Mouse (Mus musculus) forebrain, embryonic 16.5 days (tissue): ENCODE measurements around the gene Phf12. TPM values are rescaled to one million over a fixed set of nuclear protein-coding genes. Genes with fewer than 3 reads are reported as not detected.

ENCODE experiments used
- ATAC-seq: fragments of 200-750 bp; cut with Nextera tagmentation; 2 replicates; pipeline ENCODE4 v1.8.0; 2017; ENCODE audit warnings: mild to moderate bottlenecking, moderate library complexity
- H3K27ac ChIP-seq: fragments of 300-500 bp; sonication (generic); 2 replicates; pipeline ENCODE4 v1.5.1; 2014; ENCODE audit warnings: low read length, control low read depth
- H3K27me3 ChIP-seq: fragments of 300-500 bp; sonication (generic); replicated peaks from 2 replicates; pipeline ENCODE4 v1.6.1; 2014; ENCODE audit warnings: low read length; ENCODE audit not compliant: control insufficient read depth, insufficient read depth
- H3K36me3 ChIP-seq: fragments of 300-500 bp; sonication (generic); 2 replicates; pipeline ENCODE4 v1.6.1; 2014; ENCODE audit not compliant: control insufficient read depth, insufficient read depth
- H3K4me1 ChIP-seq: fragments of 300-500 bp; sonication (generic); replicated peaks from 2 replicates; pipeline ENCODE4 v1.6.1; 2014; ENCODE audit warnings: low read length; ENCODE audit not compliant: control insufficient read depth, insufficient read depth
- H3K4me2 ChIP-seq: fragments of 300-500 bp; sonication (generic); 2 replicates; pipeline ENCODE4 v1.6.1; 2014; ENCODE audit warnings: mild to moderate bottlenecking, low read length, control low read depth
- H3K4me3 ChIP-seq: fragments of 300-500 bp; sonication (generic); replicated peaks from 2 replicates; pipeline ENCODE4 v1.5.1; 2014; ENCODE audit warnings: mild to moderate bottlenecking, low read length, control low read depth
- H3K9ac ChIP-seq: fragments of 300-500 bp; sonication (generic); replicated peaks from 2 replicates; pipeline ENCODE4 v1.6.1; 2014; ENCODE audit warnings: low read depth, low read length, control low read depth
- H3K9me3 ChIP-seq: fragments of 300-500 bp; sonication (generic); 2 replicates; pipeline ENCODE4 v1.6.1; 2016; ENCODE audit warnings: low read length; ENCODE audit not compliant: control insufficient read depth
- WGBS: fragments of 180-500 bp; shearing (Covaris S2); extraction: QIAGEN DNeasy Blood & Tissue Kit; methylation state at CpG from one replicate; pipeline ENCODE4 v1.1.7; 2014; 5-methylcytosine and 5-hydroxymethylcytosine counted together
- polyA plus RNA-seq: library from polyadenylated mRNA; unstranded; fragments of >200 nt; fragmentation: Nextera tagmentation; extraction: Ambion mirVana; gene quantifications from 2 replicates; pipeline ENCODE4 v1.2.1, GENCODE M21; 2015

Gene Phf12
- polyA plus RNA-seq, 1 experiment from 2014 or later, result 23.0 TPM

GRCm38 (mm10) chr11:78059833-78060757 lies 77.5 kb downstream of the Phf12 start:
- WGBS, result 54% methylated on average over 9 of the region's 9 CpGs
- Histone ChIP-seq H3K4me3 (no peak overlapping the region), H3K9me3 (no peaks in the 10 kb centered on the region), H3K9ac (no peak overlapping the region), H3K4me1 (no peaks in the 10 kb centered on the region), H3K36me3 (peaks cover 24% of the 10 kb centered on the region), H3K27me3 (no peaks in the 10 kb centered on the region), H3K4me2 (no peak overlapping the region), H3K27ac (no peak overlapping the region)
- peak; percentile 80 for ATAC-seq

GRCm38 (mm10) chr11:78062563-78062962 lies 80.0 kb downstream of the Phf12 start:
- no peak overlapping the region for H3K27ac ChIP-seq
- H3K4me2 ChIP-seq, result no peak overlapping the region
- no peak for ATAC-seq
- no peak overlapping the region for H3K4me3 ChIP-seq
- no peak overlapping the region for H3K9ac ChIP-seq
- H3K27me3 ChIP-seq, result no peaks in the 10 kb centered on the region
- no peaks in the 10 kb centered on the region for H3K9me3 ChIP-seq
- no peaks in the 10 kb centered on the region for H3K4me1 ChIP-seq
- peaks cover 18% of the 10 kb centered on the region for H3K36me3 ChIP-seq
- 83% methylated on average over 1 of the region's 1 CpGs for WGBS

- H3K9ac ChIP-seq, result no peak overlapping the region
- 50% methylated on average over 2 of the region's 2 CpGs for WGBS
Observed at GRCm38 (mm10) chr11:78065906-78066305, 83.4 kb downstream of the Phf12 start.

GRCm38 (mm10) chr11:78066641-78067040 lies 84.1 kb downstream of the Phf12 start:
- WGBS, result 59% methylated on average over 2 of the region's 2 CpGs
- H3K4me3 ChIP-seq, result no peak overlapping the region
- H3K9ac ChIP-seq, result no peak overlapping the region
- H3K27ac ChIP-seq, result no peak overlapping the region
- no peaks in the 10 kb centered on the region for H3K27me3 ChIP-seq
- no peaks in the 10 kb centered on the region for H3K36me3 ChIP-seq
- no peaks in the 10 kb centered on the region for H3K9me3 ChIP-seq
- H3K4me2 ChIP-seq, result no peak overlapping the region
- no peaks in the 10 kb centered on the region for H3K4me1 ChIP-seq
- ATAC-seq, result no peak

More at GRCm38 (mm10) chr11:78065906-78066305, 83.4 kb downstream of the Phf12 start:
- no peak for ATAC-seq
- no peak overlapping the region for H3K4me3 ChIP-seq
- H3K4me1 ChIP-seq, result no peaks in the 10 kb centered on the region
- H3K27ac ChIP-seq, result no peak overlapping the region
- no peaks in the 10 kb centered on the region for H3K36me3 ChIP-seq
- no peaks in the 10 kb centered on the region for H3K9me3 ChIP-seq
- H3K4me2 ChIP-seq, result no peak overlapping the region
- no peaks in the 10 kb centered on the region for H3K27me3 ChIP-seq

- Histone ChIP-seq H3K4me3 (no peak overlapping the region), H3K9ac (no peak overlapping the region), H3K27me3 (no peaks in the 10 kb centered on the region), H3K27ac (no peak overlapping the region), H3K4me1 (no peaks in the 10 kb centered on the region), H3K9me3 (no peaks in the 10 kb centered on the region), H3K4me2 (no peak overlapping the region), H3K36me3 (no peaks in the 10 kb centered on the region)
- WGBS, result 75% methylated on average over 5 of the region's 5 CpGs
- no peak for ATAC-seq
Observed at GRCm38 (mm10) chr11:78067566-78067965, 85.0 kb downstream of the Phf12 start.

GRCm38 (mm10) chr11:78069130-78069529 lies 86.6 kb downstream of the Phf12 start:
- H3K27me3 ChIP-seq, result no peaks in the 10 kb centered on the region
- no peaks in the 10 kb centered on the region for H3K4me1 ChIP-seq
- no peaks in the 10 kb centered on the region; the same call in 1 of the 2 replicates for H3K36me3 ChIP-seq
- H3K4me2 ChIP-seq, result no peak overlapping the region
- WGBS, result 85% methylated on average over 5 of the region's 5 CpGs
- no peaks in the 10 kb centered on the region for H3K9me3 ChIP-seq
- no peak overlapping the region for H3K9ac ChIP-seq
- no peak overlapping the region for H3K27ac ChIP-seq
- no peak overlapping the region for H3K4me3 ChIP-seq
- ATAC-seq, result no peak

- Histone ChIP-seq H3K27ac (no peak overlapping the region), H3K9ac (no peak overlapping the region), H3K27me3 (no peaks in the 10 kb centered on the region), H3K9me3 (no peaks in the 10 kb centered on the region), H3K4me1 (no peaks in the 10 kb centered on the region), H3K4me3 (no peak overlapping the region), H3K36me3 (peaks cover 4% of the 10 kb centered on the region; the same call in 1 of the 2 replicates), H3K4me2 (no peak overlapping the region)
- ATAC-seq, result no peak
- WGBS, result 86% methylated on average over 6 of the region's 6 CpGs
Observed at GRCm38 (mm10) chr11:78069646-78070045, 87.1 kb downstream of the Phf12 start.

GRCm38 (mm10) chr11:78071938-78072337 lies 89.4 kb downstream of the Phf12 start:
- 79% methylated on average over 5 of the region's 5 CpGs for WGBS
- ATAC-seq, result no peak
- Histone ChIP-seq H3K36me3 (peaks cover 14% of the 10 kb centered on the region), H3K4me2 (no peak overlapping the region), H3K27me3 (no peaks in the 10 kb centered on the region), H3K4me3 (no peak overlapping the region), H3K4me1 (no peaks in the 10 kb centered on the region), H3K27ac (no peak overlapping the region), H3K9me3 (no peaks in the 10 kb centered on the region), H3K9ac (no peak overlapping the region)

- no peak for ATAC-seq
- 33% methylated on average over 6 of the region's 6 CpGs for WGBS
Observed at GRCm38 (mm10) chr11:78072425-78073130, 90.0 kb downstream of the Phf12 start.

More at GRCm38 (mm10) chr11:78072425-78073130, 90.0 kb downstream of the Phf12 start:
- Histone ChIP-seq H3K4me1 (no peaks in the 10 kb centered on the region), H3K4me3 (no peak overlapping the region), H3K4me2 (no peak overlapping the region), H3K36me3 (peaks cover 15% of the 10 kb centered on the region), H3K9ac (no peak overlapping the region), H3K27me3 (no peaks in the 10 kb centered on the region), H3K27ac (no peak overlapping the region), H3K9me3 (no peaks in the 10 kb centered on the region)
